Mouse (Mus musculus) limb, embryonic 10.5 days (tissue): Measurements from ENCODE around the gene Pga5. TPM values are rescaled to one million over a fixed set of nuclear protein-coding genes. Genes with fewer than 3 reads are reported as not detected.

Experiments
- DNase-seq: peaks from one replicate; pipeline ENCODE4 v3.0.0-alpha.2; 2017; ENCODE audit warnings: low spot score
- H3K27ac ChIP-seq: fragments of 300-500 bp; sonication (generic); 2 replicates; pipeline ENCODE4 v1.5.1; 2016; ENCODE audit warnings: mild to moderate bottlenecking
- H3K27me3 ChIP-seq: fragments of 300-500 bp; sonication (generic); 2 replicates; pipeline ENCODE4 v1.6.1; 2016; ENCODE audit warnings: low read depth, mild to moderate bottlenecking; ENCODE audit not compliant: poor library complexity, severe bottlenecking
- H3K36me3 ChIP-seq: fragments of 300-500 bp; sonication (generic); 2 replicates; pipeline ENCODE4 v1.6.1; 2016; ENCODE audit warnings: mild to moderate bottlenecking, moderate library complexity
- H3K4me1 ChIP-seq: fragments of 300-500 bp; sonication (generic); 2 replicates; pipeline ENCODE4 v1.6.1; 2016
- H3K4me3 ChIP-seq: fragments of 300-500 bp; sonication (generic); 2 replicates; pipeline ENCODE4 v1.5.1; 2016; ENCODE audit warnings: mild to moderate bottlenecking, moderate library complexity
- H3K9me3 ChIP-seq: fragments of 300-500 bp; sonication (generic); replicated peaks from 2 replicates; pipeline ENCODE4 v1.6.1; 2016; ENCODE audit warnings: mild to moderate bottlenecking
- WGBS: fragments of 180-500 bp; shearing (Covaris S2); methylation state at CpG from one replicate; pipeline ENCODE4 v1.1.7; 2016; 5-methylcytosine and 5-hydroxymethylcytosine counted together
- polyA plus RNA-seq: library from polyadenylated mRNA; unstranded; fragments of >200 nt; fragmentation: Nextera tagmentation; extraction: Ambion mirVana; gene quantifications from 2 replicates; pipeline ENCODE4 v1.2.1, GENCODE M21; 2016

The Pga5 gene
- polyA plus RNA-seq, 1 experiment from 2014 or later: not detected

- Histone ChIP-seq H3K4me3 (no peak overlapping the region), H3K36me3 (no peaks in the 10 kb centered on the region), H3K27ac (no peak overlapping the region), H3K9me3 (no peaks in the 10 kb centered on the region), H3K4me1 (peaks cover 12% of the 10 kb centered on the region), H3K27me3 (no peaks in the 10 kb centered on the region)
- WGBS: 88% methylated on average over 2 of the region's 2 CpGs
- DNase-seq: no peak
These were observed 32.3 kb downstream of the Pga5 start for GRCm38 (mm10) chr19:10645616-10646015.

DNA sequence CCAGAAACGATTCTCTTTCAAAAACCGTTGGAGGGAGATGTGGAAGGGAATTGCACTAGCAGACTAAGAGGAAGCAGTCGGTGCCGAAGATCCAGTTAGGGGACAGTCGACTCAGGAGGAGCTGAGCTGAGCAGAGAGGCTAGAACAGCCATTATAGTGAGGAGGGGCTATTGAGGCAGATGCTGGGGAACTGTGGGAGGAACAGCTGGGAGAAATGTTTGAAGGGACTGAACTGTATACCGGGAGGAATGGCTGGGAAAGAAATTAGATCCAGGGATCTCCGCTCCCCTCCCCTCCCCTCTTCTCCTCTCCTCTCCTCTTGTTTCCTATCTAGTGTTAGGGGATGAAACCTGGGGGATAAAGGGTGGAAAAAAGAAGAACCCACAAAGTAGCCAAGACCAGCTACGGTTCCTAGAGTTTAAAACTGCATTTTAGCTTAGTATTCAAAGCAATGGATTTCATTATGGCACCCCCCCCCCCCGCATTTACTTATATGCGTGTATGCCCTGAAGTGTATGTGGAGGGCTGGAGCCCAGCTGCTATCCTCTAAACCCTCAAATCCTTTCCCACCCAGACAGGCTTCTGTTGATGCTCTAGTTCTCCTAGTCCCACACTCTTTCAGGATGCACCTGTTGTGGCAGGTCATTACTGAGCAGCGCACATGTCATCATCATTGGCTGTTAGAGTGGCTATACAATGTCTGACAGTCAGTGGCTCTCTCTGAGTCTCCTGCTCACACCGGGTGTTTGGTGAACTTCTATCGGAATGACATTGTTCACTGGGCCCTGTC, 37.1 kb downstream of the Pga5 start:
- H3K36me3 ChIP-seq: no peaks in the 10 kb centered on the region
- H3K4me3 ChIP-seq: 0 out of 2 replicates have a peak overlapping the region, but pooled peaks have one; percentile 0
- 49% methylated on average over 13 of the region's 13 CpGs for WGBS
- 0 out of 2 replicates have a peak, but pooled peaks cover 1% of the 10 kb centered on the region for H3K27me3 ChIP-seq
- no peak for DNase-seq
- H3K27ac ChIP-seq: no peak overlapping the region
- no peaks in the 10 kb centered on the region for H3K9me3 ChIP-seq
- H3K4me1 ChIP-seq: peaks cover 11% of the 10 kb centered on the region

DNA sequence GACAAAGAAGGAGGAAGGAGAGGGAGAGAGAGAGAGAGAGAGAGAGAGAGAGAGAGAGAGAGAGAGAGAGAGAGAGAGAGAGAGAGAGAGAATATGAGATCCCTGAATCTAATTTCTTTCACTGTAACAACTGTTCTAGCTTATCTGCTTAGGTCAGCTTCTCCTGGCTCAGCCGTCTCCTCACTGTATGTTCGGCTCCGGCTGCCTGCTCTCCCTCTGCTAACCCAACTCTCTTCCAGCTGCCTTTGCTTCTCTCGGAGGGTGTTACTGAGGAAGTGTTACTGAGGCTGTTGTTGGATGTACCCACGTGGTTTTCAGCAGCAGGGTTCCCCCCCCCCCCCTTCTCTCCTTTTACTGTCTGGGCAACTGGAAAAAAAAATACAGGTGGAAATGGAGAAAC, 37.8 kb downstream of the Pga5 start:
- H3K9me3 ChIP-seq: no peaks in the 10 kb centered on the region
- DNase-seq: no peak
- WGBS: 11% methylated on average over 5 of the region's 5 CpGs
- H3K27ac ChIP-seq: no peak overlapping the region
- 0 out of 2 replicates have a peak, but pooled peaks cover 8% of the 10 kb centered on the region for H3K27me3 ChIP-seq
- H3K4me3 ChIP-seq: 0 out of 2 replicates have a peak overlapping the region, but pooled peaks have one; percentile 0
- peaks cover 14% of the 10 kb centered on the region for H3K4me1 ChIP-seq
- H3K36me3 ChIP-seq: no peaks in the 10 kb centered on the region

GRCm38 (mm10) chr19:10637840-10638239, 40.0 kb downstream of the Pga5 start:
- 68% methylated on average over 7 of the region's 7 CpGs for whole genome bisulfite sequencing

DNA sequence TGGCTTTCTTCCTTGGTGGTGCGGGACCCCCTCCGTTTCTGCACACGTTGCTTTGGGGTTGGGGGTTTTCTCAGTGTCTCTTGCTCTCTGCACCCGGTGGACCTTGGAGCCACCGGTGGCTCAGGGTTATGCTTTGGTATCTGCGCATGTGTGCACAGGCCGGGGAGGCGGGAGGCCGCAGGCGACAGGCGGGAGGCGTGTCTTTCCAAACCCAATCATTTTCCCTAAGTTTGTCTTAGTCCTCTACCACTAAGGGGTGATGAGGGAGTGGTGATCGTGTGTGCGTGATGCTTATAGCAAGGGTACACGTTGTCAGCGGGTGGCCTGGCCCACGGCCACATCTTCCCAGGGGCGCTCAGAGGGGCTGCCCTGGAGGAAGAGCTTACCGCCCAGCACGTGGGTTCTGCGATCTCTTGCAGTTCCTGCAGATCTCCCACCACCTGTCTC, 43.0 kb downstream of the Pga5 start:
- 5% methylated on average over 21 of the region's 21 CpGs for WGBS
- peaks cover 18% of the 10 kb centered on the region for H3K4me1 ChIP-seq

More at GRCm38 (mm10) chr19:10637840-10638239, 40.0 kb downstream of the Pga5 start:
- Histone ChIP-seq H3K4me3 (no peak overlapping the region), H3K27me3 (peaks cover 8% of the 10 kb centered on the region; the same call in 1 of the 2 replicates), H3K36me3 (no peaks in the 10 kb centered on the region), H3K4me1 (peaks cover 29% of the 10 kb centered on the region), H3K27ac (no peak overlapping the region), H3K9me3 (no peaks in the 10 kb centered on the region)
- DNase-seq: no peak

GRCm38 (mm10) chr19:10634106-10634871, 43.6 kb downstream of the Pga5 start, which contains the start of gene Vwce:
TSS of gene Vwce (plus strand) at chr19:10634213.
- peaks cover 8% of the 10 kb centered on the region; the same call in 1 of the 2 replicates for H3K27me3 ChIP-seq
- DNase-seq: peak; percentile 73
- H3K9me3 ChIP-seq: no peaks in the 10 kb centered on the region
- 2% methylated on average over 32 of the region's 32 CpGs for WGBS
- peak within 1 kb of the TSS; percentile 82 for H3K27ac ChIP-seq
- peak within 1 kb of the TSS; percentile 62 for H3K4me3 ChIP-seq
- H3K4me1 ChIP-seq: peaks cover 18% of the 10 kb centered on the region
- H3K36me3 ChIP-seq: peaks cover 28% of the 10 kb centered on the region

More for the DNA sequence above, 43.0 kb downstream of the Pga5 start:
- Histone ChIP-seq H3K4me3 (peak overlapping the region; percentile 62), H3K27ac (peak overlapping the region; percentile 82), H3K36me3 (peaks cover 22% of the 10 kb centered on the region), H3K9me3 (no peaks in the 10 kb centered on the region), H3K27me3 (peaks cover 8% of the 10 kb centered on the region; the same call in 1 of the 2 replicates)
- peak; percentile 72 for DNase-seq

Other genes with a start within 250 kb of the Pga5 start
- 0.11 TPM in 1 of 2 replicates, not detected in the other for gene Lrrc10b, start 220.6 kb downstream of the Pga5 start, polyA plus RNA-seq
- not detected in 2 replicates for gene Ppp1r32, start 195.1 kb downstream of the Pga5 start, polyA plus RNA-seq
- 53.7 and 58.2 TPM in 2 replicates for gene Cpsf7, start 152.8 kb downstream of the Pga5 start, polyA plus RNA-seq
- 64.7 and 70.2 TPM in 2 replicates for gene Sdhaf2, start 151.9 kb downstream of the Pga5 start, polyA plus RNA-seq
- gene Tmem216, start 121.8 kb downstream of the Pga5 start, polyA plus RNA-seq: 60.0 and 62.2 TPM in 2 replicates
- 14.0 and 16.3 TPM in 2 replicates for gene Cyb561a3, start 100.9 kb downstream of the Pga5 start, polyA plus RNA-seq
- gene Tmem138, start 100.7 kb downstream of the Pga5 start, polyA plus RNA-seq: 52.2 and 55.5 TPM in 2 replicates
- 443 and 508 TPM in 2 replicates for gene Ddb1, start 72.7 kb downstream of the Pga5 start, polyA plus RNA-seq
- 19.7 and 22.8 TPM in 2 replicates for gene Tkfc, start 72.4 kb downstream of the Pga5 start, polyA plus RNA-seq
- 1.8 and 2.8 TPM in 2 replicates for gene Vwce, start 43.9 kb downstream of the Pga5 start, polyA plus RNA-seq
- 34.3 and 37.7 TPM in 2 replicates for gene Vps37c, start 10.7 kb upstream of the Pga5 start, polyA plus RNA-seq
- gene Cd5, start 60.9 kb upstream of the Pga5 start, polyA plus RNA-seq: 0.06 and 0.26 TPM in 2 replicates
- gene Cd6, start 152.0 kb upstream of the Pga5 start, polyA plus RNA-seq: 0.05 TPM in 1 of 2 replicates, not detected in the other
- gene Slc15a3, start 161.7 kb upstream of the Pga5 start, polyA plus RNA-seq: 0.20 and 0.28 TPM in 2 replicates
- 151 and 160 TPM in 2 replicates for gene Tmem132a, start 191.9 kb upstream of the Pga5 start, polyA plus RNA-seq
- 71.7 and 72.3 TPM in 2 replicates for gene Tmem109, start 203.9 kb upstream of the Pga5 start, polyA plus RNA-seq
- gene Prpf19, start 217.2 kb upstream of the Pga5 start, polyA plus RNA-seq: 47.2 and 51.5 TPM in 2 replicates
- not detected in 2 replicates for gene Zp1, start 242.6 kb upstream of the Pga5 start, polyA plus RNA-seq